In the genomic region with DNA sequence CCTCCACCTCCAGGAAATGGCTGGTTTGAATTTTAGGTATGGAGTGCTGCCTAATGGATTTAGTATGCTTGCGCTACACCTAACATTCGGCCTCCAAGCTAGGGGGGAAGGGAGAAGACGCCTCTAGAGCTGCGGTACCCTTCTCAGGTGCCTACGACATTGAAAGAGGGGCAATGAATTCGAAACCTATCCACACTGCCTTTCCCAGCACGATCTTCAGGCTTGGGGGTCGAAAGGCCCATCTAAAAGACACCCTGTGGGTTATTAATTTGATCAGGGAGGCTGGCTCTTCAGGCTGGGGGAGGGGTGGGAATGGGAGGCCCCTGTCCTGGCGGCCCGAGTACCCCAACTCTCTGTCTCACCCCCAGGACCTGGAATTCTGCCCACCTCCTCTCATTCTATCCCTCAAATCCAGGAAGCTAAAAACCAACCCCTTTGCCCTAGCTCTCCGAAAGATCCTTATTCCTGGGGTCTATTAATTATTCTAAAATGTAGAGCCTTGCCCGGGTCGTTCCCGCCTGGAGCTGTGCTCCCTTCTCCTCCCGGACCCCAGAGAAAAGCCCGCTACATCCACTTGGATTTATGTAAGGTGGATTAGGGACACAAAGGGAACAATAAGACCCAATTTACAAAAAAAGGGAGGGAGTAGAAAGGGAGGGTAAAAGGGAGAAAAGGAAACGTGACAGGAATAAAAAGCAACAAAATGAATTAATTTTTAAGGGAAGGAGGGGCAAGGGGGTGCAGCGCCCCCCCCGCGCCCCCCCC, we compare ENCODE assay signal across 8 mouse cellular contexts. TPM values are rescaled to one million over a fixed set of nuclear protein-coding genes. Genes with fewer than 3 reads are reported as not detected.
A peak's percentile ranks its signal among the peaks of the same experiment; 100 is the strongest.
DNase-seq lines count a peak whose midpoint lies in the region; ATAC-seq and TF ChIP-seq lines count a peak whose summit lies in the region.

No protein-coding gene starts in this region.

- peak overlapping the region; percentile 82 for H3K27ac ChIP-seq in heart, embryonic 10.5 days
- H3K27ac ChIP-seq in heart, embryonic 16.5 days (ENCODE audit: low read length) = no peak overlapping the region
- H3K27ac ChIP-seq in liver, postnatal 0 days (ENCODE audit: low read depth) = no peak overlapping the region

- peaks cover 27% of the 10 kb centered on the region; the same call in 1 of the 2 replicates for H3K4me1 ChIP-seq in heart, embryonic 10.5 days
- H3K4me1 ChIP-seq in heart, embryonic 16.5 days (ENCODE audit: control insufficient read depth, insufficient read depth, low read length) = peaks cover 8% of the 10 kb centered on the region
- peaks cover 16% of the 10 kb centered on the region for H3K4me1 ChIP-seq in liver, postnatal 0 days (ENCODE audit: insufficient read depth)

- no peaks in the 10 kb centered on the region for H3K9me3 ChIP-seq in heart, embryonic 10.5 days
- no peaks in the 10 kb centered on the region for H3K9me3 ChIP-seq in heart, embryonic 16.5 days (replicated peaks; ENCODE audit: control insufficient read depth, low read length)
- no peaks in the 10 kb centered on the region for H3K9me3 ChIP-seq in liver, postnatal 0 days (ENCODE audit: low read length)

- peak overlapping the region; percentile 43 for H3K9ac ChIP-seq in heart, embryonic 16.5 days (ENCODE audit: low read length)
- no peak overlapping the region; the same call in 1 of the 2 replicates for H3K9ac ChIP-seq in liver, postnatal 0 days (replicated peaks)

- 3% methylated on average over 20 of the region's 20 CpGs for WGBS in heart, embryonic 10.5 days
- WGBS in heart, embryonic 16.5 days = 14% methylated on average over 20 of the region's 20 CpGs
- 23% methylated on average over 20 of the region's 20 CpGs for WGBS in liver, postnatal 0 days (ENCODE audit: insufficient replicate concordance)

- H3K4me2 ChIP-seq in heart, embryonic 16.5 days (ENCODE audit: low read depth, low read length) = peak overlapping the region; percentile 96
- H3K4me2 ChIP-seq in liver, postnatal 0 days (ENCODE audit: low read depth, low read length) = peak overlapping the region; percentile 90

- no peak for TF ChIP-seq CTCF in liver, postnatal 0 days (IDR thresholded peaks at IDR 0.05; ENCODE audit: low read depth)

- peaks cover 6% of the 10 kb centered on the region for H3K27me3 ChIP-seq in heart, embryonic 10.5 days (ENCODE audit: insufficient read depth, poor library complexity, severe bottlenecking)
- peaks cover 6% of the 10 kb centered on the region for H3K27me3 ChIP-seq in heart, embryonic 16.5 days (ENCODE audit: control insufficient read depth, insufficient read depth, low read length)
- H3K27me3 ChIP-seq in liver, postnatal 0 days (ENCODE audit: insufficient read depth, low read length) = peaks cover 43% of the 10 kb centered on the region

- H3K36me3 ChIP-seq in heart, embryonic 10.5 days = peaks cover 9% of the 10 kb centered on the region; the same call in 1 of the 2 replicates
- no peaks in the 10 kb centered on the region for H3K36me3 ChIP-seq in heart, embryonic 16.5 days (ENCODE audit: control insufficient read depth, insufficient read depth)
- H3K36me3 ChIP-seq in liver, postnatal 0 days (replicated peaks; ENCODE audit: insufficient read depth, low read length) = no peaks in the 10 kb centered on the region

- TF ChIP-seq EP300 in liver, postnatal 0 days (IDR thresholded peaks at IDR 0.05; ENCODE audit: low read depth) = no peak

- ATAC-seq in heart, embryonic 16.5 days (replicated peaks; ENCODE audit: extremely low read depth, insufficient read depth, low FRiP score) = no peak
- ATAC-seq in liver, postnatal 0 days = no peak

- peak overlapping the region; percentile 72 for H3K4me3 ChIP-seq in heart, embryonic 10.5 days
- peak overlapping the region; percentile 79 for H3K4me3 ChIP-seq in heart, embryonic 16.5 days (ENCODE audit: low read length)
- H3K4me3 ChIP-seq in liver, postnatal 0 days (ENCODE audit: low read depth, low read length) = peak overlapping the region; percentile 58; the same call in 1 of the 2 replicates

- no peak for DNase-seq in heart, embryonic 10.5 days (ENCODE audit: low spot score)
- DNase-seq in heart, adult 9 months (ENCODE audit: low spot score in 2 of 2) = no peak
- peak; percentile 63 for DNase-seq in ES-CJ7 (ENCODE audit: low read depth, low spot score)
- no peak for DNase-seq in liver, postnatal 0 days
- no peak for DNase-seq in spleen, postnatal 14 days (ENCODE audit: low spot score in 2 of 2)
- DNase-seq in spleen, adult 18-20 months = no peak
- no peak for DNase-seq in cerebellum, adult 11 months

RNA-seq across cellular contexts. Expression of a gene that starts 2.3 kb away (rescaled TPM):
- 6.1 and 11.5 TPM in 2 replicates for polyA plus RNA-seq in heart, embryonic 10.5 days (2016; fragmentation: Nextera tagmentation; extraction: Ambion mirVana)
- 9.0 and 9.1 TPM in 2 replicates for polyA plus RNA-seq in heart, embryonic 16.5 days (2015; fragmentation: Nextera tagmentation; extraction: Ambion mirVana)
- 0.34 and 0.51 TPM in 2 replicates for polyA plus RNA-seq in liver, postnatal 0 days (2015; fragmentation: Nextera tagmentation; extraction: Ambion mirVana)
